Mouse (Mus musculus) limb, embryonic 14.5 days (tissue): Measurements from ENCODE around the gene Pim3. TPM values are rescaled to one million over a fixed set of nuclear protein-coding genes. Genes with fewer than 3 reads are reported as not detected.
A peak's percentile ranks its signal among the peaks of the same experiment; 100 is the strongest.

Experiments used
- ATAC-seq: fragments of 200-750 bp; cut with Nextera tagmentation; 2 replicates; pipeline ENCODE4 v1.8.0; 2017; ENCODE audit warnings: low read depth, moderate number of reproducible peaks, moderate TSS enrichment; ENCODE audit not compliant: low FRiP score
- DNase-seq: peaks from one replicate; pipeline ENCODE4 v3.0.0-alpha.2; 2015; ENCODE audit warnings: low spot score
- H3K27ac ChIP-seq: fragments of 300-500 bp; sonication (generic); replicated peaks from 2 replicates; pipeline ENCODE4 v1.5.1; 2014; ENCODE audit warnings: low read depth, mild to moderate bottlenecking, low read length, moderate library complexity, mixed read lengths
- H3K27me3 ChIP-seq: fragments of 300-500 bp; sonication (generic); 2 replicates; pipeline ENCODE4 v1.6.1; 2014; ENCODE audit warnings: low read length, mixed read lengths; ENCODE audit not compliant: control insufficient read depth, insufficient read depth
- H3K36me3 ChIP-seq: fragments of 300-500 bp; sonication (generic); 2 replicates; pipeline ENCODE4 v1.6.1; 2014; ENCODE audit warnings: mild to moderate bottlenecking, low read length, moderate library complexity, mixed read lengths; ENCODE audit not compliant: control insufficient read depth, insufficient read depth
- H3K4me1 ChIP-seq: fragments of 300-500 bp; sonication (generic); 2 replicates; pipeline ENCODE4 v1.6.1; 2014; ENCODE audit warnings: antibody characterized with exemption, low read length, mixed read lengths; ENCODE audit not compliant: control insufficient read depth, insufficient read depth
- H3K4me2 ChIP-seq: fragments of 300-500 bp; sonication (generic); replicated peaks from 2 replicates; pipeline ENCODE4 v1.6.1; 2014; ENCODE audit warnings: low read depth, mild to moderate bottlenecking, low read length, moderate library complexity; ENCODE audit not compliant: severe bottlenecking
- H3K4me3 ChIP-seq: fragments of 300-500 bp; sonication (generic); replicated peaks from 2 replicates; pipeline ENCODE4 v1.5.1; 2014; ENCODE audit warnings: low read length
- H3K9ac ChIP-seq: fragments of 300-500 bp; sonication (generic); 2 replicates; pipeline ENCODE4 v1.6.1; 2014; ENCODE audit warnings: mild to moderate bottlenecking, low read depth, low read length, moderate library complexity; ENCODE audit not compliant: severe bottlenecking
- H3K9me3 ChIP-seq: fragments of 300-500 bp; sonication (generic); 2 replicates; pipeline ENCODE4 v1.6.1; 2016; ENCODE audit warnings: low read length; ENCODE audit not compliant: control insufficient read depth
- POLR2A ChIP-seq: fragments of 200-500 bp; IDR thresholded peaks from 2 replicates; pipeline ENCODE4 v1.8.0; 2012; ENCODE audit warnings: inconsistent platforms, mild to moderate bottlenecking, moderate library complexity, borderline replicate concordance; ENCODE audit not compliant: insufficient read depth, insufficient read length; ENCODE audit errors: extremely low read depth
- WGBS: fragments of 180-500 bp; shearing (Covaris S2); extraction: QIAGEN DNeasy Blood & Tissue Kit; methylation state at CpG from one replicate; pipeline ENCODE4 v1.1.7; 2014; 5-methylcytosine and 5-hydroxymethylcytosine counted together
- polyA plus RNA-seq, 2 experiments: library from polyadenylated mRNA; depleted of rRNA in 1 of 2; stranded (reverse) in 1 of 2; unstranded in 1 of 2; fragments of >200 nt; fragmentation: Nextera tagmentation in 1 of 2; extraction: Ambion mirVana in 1 of 2; gene quantifications; 2 replicates each; pipeline versions ENCODE4 v1.2.1 to v1.2.3; 2012 to 2014

Pim3 gene
- polyA plus RNA-seq, 2 experiments, result 15.2 to 38.1 TPM

DNA sequence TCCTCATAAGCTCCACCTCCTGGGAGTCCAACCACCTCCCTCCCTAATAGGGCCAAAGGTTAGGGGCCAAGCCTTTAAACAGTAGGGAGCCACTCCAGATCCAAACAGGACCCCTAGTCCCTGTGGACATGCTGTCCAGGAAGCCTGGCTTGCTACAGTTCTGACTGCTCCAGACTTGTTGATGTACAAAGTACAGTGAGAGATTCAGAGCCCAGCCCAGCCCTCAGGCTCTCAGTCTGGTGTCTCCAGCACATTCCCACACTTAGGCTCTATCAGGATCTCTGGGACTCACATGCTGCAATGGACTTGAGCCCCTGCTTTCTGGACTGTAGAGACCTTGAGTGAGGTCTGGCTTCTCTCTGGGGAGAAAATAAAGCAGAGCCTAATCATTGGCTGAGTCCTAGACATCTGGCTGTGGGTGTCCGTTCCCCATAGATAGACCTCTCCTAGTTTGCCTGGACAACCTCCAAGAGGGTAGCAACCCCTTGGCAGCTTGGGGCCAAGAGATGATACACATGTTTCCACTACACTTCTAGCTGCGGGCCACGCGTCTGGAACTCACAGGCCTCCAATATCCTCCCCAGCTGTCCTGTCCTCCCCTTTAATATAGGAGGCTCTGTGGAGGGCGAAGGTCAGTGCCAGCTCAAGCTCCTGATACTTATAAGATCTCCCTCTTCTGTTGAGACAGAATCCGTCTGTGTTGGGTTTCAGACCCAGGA, 6.2 kb downstream of the Pim3 start:
- peak overlapping the region; percentile 55 for H3K27ac ChIP-seq
- H3K27me3 ChIP-seq, result no peaks in the 10 kb centered on the region
- no peak for DNase-seq
- ATAC-seq, result no peak
- H3K4me2 ChIP-seq, result no peak overlapping the region
- H3K9ac ChIP-seq, result no peak overlapping the region
- peaks cover 26% of the 10 kb centered on the region for H3K36me3 ChIP-seq
- H3K9me3 ChIP-seq, result no peaks in the 10 kb centered on the region
- peaks cover 21% of the 10 kb centered on the region for H3K4me1 ChIP-seq
- no peak overlapping the region for H3K4me3 ChIP-seq
- TF ChIP-seq POLR2A, result no peak
- 79% methylated on average over 6 of the region's 6 CpGs for WGBS

DNA sequence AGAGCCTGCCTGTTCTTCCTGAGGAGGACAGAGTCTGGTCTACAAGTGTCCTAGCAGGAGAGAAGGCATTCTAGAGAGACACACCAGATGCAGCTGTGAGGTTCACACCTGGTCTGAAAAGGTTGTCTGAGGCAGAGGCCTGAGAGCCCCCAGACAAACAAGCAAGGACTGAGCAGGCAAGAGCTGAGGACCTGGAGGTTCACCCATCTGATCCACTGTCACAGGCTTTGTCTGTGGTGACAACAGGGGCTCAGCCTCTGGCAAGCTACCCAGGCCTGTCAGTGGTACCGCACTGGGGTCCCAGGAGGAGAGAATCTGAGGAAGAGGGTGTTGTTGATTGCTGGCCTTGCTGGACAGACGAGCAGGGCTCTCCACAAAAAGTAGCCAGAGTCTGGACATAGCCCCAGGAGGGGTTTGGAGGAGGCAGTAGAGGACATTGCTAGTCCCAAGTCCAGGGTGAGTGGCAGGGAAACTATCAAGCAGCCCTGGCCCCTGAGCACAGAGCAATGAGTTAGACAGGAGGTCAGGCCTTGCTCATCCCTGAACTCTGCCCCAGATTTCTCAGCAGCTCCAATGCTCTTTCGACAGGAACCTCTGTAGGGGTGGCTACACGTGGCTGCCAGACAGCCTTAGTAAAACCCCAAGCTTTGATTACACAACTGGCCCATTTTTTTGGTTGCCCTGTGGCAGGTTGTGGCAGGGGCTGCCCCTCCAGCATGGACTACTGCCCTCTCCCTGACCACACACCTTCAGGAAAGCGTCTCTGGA, 8.6 kb downstream of the Pim3 start:
- ATAC-seq (no peak), DNase-seq (no peak)
- WGBS, result 70% methylated on average over 5 of the region's 5 CpGs
- no peak overlapping the region for H3K4me3 ChIP-seq
- no peak overlapping the region for H3K27ac ChIP-seq
- peaks cover 11% of the 10 kb centered on the region for H3K36me3 ChIP-seq
- H3K4me2 ChIP-seq, result no peak overlapping the region
- peaks cover 8% of the 10 kb centered on the region for H3K4me1 ChIP-seq
- H3K9me3 ChIP-seq, result no peaks in the 10 kb centered on the region
- TF ChIP-seq POLR2A, result no peak
- H3K27me3 ChIP-seq, result no peaks in the 10 kb centered on the region
- H3K9ac ChIP-seq, result no peak overlapping the region

GRCm38 (mm10) chr15:88874061-88874460, 12.1 kb downstream of the Pim3 start:
- no peak overlapping the region for H3K4me2 ChIP-seq
- TF ChIP-seq POLR2A, result no peak
- WGBS, result 81% methylated on average over 3 of the region's 3 CpGs
- no peaks in the 10 kb centered on the region for H3K27me3 ChIP-seq
- no peak for ATAC-seq
- no peak overlapping the region for H3K9ac ChIP-seq
- DNase-seq, result no peak
- peaks cover 4% of the 10 kb centered on the region; the same call in 1 of the 2 replicates for H3K4me1 ChIP-seq
- H3K9me3 ChIP-seq, result no peaks in the 10 kb centered on the region
- H3K27ac ChIP-seq, result no peak overlapping the region
- H3K4me3 ChIP-seq, result no peak overlapping the region
- no peaks in the 10 kb centered on the region for H3K36me3 ChIP-seq

DNA sequence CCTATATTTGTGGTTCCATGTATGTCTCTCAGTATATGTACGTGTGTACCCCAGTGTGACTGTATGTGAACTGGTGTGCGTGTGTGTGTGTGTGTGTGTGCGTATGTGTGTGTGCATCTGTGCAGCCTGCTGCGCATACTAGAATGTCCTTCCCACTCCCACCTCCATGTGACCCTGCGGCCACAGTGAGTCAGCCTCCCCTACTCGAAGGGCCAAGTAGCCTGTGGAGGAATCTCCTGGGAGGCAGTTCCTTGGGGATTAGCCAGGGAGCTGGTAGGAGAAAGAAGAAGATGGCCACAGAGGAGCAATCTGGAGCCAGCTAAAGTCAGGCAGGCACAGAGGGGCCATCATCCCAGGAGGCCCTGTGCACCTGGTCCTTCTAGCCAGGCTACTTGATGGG, 12.5 kb downstream of the Pim3 start:
- H3K9ac ChIP-seq, result no peak overlapping the region
- H3K36me3 ChIP-seq, result no peaks in the 10 kb centered on the region
- no peak overlapping the region for H3K27ac ChIP-seq
- no peak for ATAC-seq
- peaks cover 4% of the 10 kb centered on the region; the same call in 1 of the 2 replicates for H3K4me1 ChIP-seq
- no peaks in the 10 kb centered on the region for H3K27me3 ChIP-seq
- no peaks in the 10 kb centered on the region for H3K9me3 ChIP-seq
- H3K4me3 ChIP-seq, result no peak overlapping the region
- WGBS, result 79% methylated on average over 6 of the region's 6 CpGs
- no peak for DNase-seq
- no peak for TF ChIP-seq POLR2A
- H3K4me2 ChIP-seq, result no peak overlapping the region

DNA sequence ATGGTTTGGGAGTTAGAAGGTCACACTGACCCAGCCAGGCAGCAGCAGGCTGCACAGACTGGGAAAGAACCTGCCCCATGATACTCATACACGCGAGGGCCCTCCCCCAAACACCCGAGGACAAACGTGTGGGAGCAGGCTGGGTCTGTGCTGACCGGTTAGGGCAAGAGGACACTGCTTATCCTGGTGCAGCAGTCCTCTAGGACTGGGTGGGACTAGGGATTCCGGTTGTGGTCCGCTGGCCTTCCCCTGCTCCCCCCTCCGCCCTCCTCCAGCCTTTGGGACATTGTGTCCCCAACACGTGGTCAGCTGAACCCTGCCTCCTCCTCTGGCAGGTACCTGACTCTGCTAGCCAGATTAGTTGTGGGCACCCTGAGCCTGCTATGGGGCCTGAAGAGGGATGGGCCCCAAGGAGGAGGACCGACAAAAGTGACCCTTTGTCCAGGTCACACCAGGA, 13.7 kb downstream of the Pim3 start:
- Histone ChIP-seq H3K9me3 (no peaks in the 10 kb centered on the region), H3K27me3 (no peaks in the 10 kb centered on the region), H3K4me1 (peaks cover 4% of the 10 kb centered on the region; the same call in 1 of the 2 replicates), H3K4me3 (no peak overlapping the region), H3K36me3 (no peaks in the 10 kb centered on the region), H3K4me2 (no peak overlapping the region), H3K9ac (no peak overlapping the region), H3K27ac (no peak overlapping the region)
- WGBS, result 32% methylated on average over 10 of the region's 10 CpGs
- no peak for TF ChIP-seq POLR2A
- DNase-seq, result no peak
- ATAC-seq, result no peak; the same call in 1 of the 2 replicates
